Mouse (Mus musculus): ENCODE results near the gene Btbd11.

GRCm38 (mm10) chr10:85362766-85363442, 23.7 kb upstream of the Btbd11 start:
- TF ChIP-seq CTCF (IDR thresholded peaks at IDR 0.05; ENCODE audit: extremely low read depth, insufficient read depth, low read length) = no peak
- TF ChIP-seq POLR2A (IDR thresholded peaks at IDR 0.05; ENCODE audit: extremely low read depth, insufficient read depth, low read length) = no peak

Measured in cortical plate, adult 2 months (tissue).